Mouse (Mus musculus) mouse trophoblast stem cell (cell line): Measurements from ENCODE around the gene Prg3.

Experiments
- in situ Hi-C, 2 experiments: fragments of 300-500 bp; cut with MseI, MboI; formaldehyde crosslinking; loops; 2 replicates in 1 of 2; 3 replicates in 1 of 2; pipeline ENCODE4 v1.15.1; 2025

Prg3 gene

GRCm38 (mm10) chr2:85037047-85038026, 49.3 kb downstream of the Prg3 start, which contains the start of the genes Ssrp1 and P2rx3:
TSS of gene Ssrp1 (plus strand) at chr2:85037234.
TSS of gene P2rx3 (minus strand) at chr2:85037462.
- in situ Hi-C loops = no loop called here

GRCm38 (mm10) chr2:85038336-85038735, 50.3 kb downstream of the Prg3 start:
- in situ Hi-C loops = no loop called here
